Mouse (Mus musculus) gastrocnemius, adult 2 months (tissue): ENCODE measurements around the gene Abca8b. TPM values are rescaled to one million over a fixed set of nuclear protein-coding genes. Genes with fewer than 3 reads are reported as not detected.
"Not testable (repeated sequence)": the region's sequence is repeated elsewhere in the genome, so short reads cannot be mapped to it uniquely, and the experiment has no call there.

Source experiments
- DNase-seq: peaks from one replicate; pipeline ENCODE4 v3.0.0; 2022
- H3K27ac ChIP-seq: fragments of 200-600 bp; 2 replicates; pipeline ENCODE4 v1.8.1; 2022; ENCODE audit warnings: mild to moderate bottlenecking
- H3K4me3 ChIP-seq: fragments of 200-600 bp; 2 replicates; pipeline ENCODE4 v1.8.1; 2022; ENCODE audit warnings: mild to moderate bottlenecking, moderate library complexity
- CTCF ChIP-seq: fragments of 200-600 bp; IDR thresholded peaks from 2 replicates; pipeline ENCODE4 v1.8.1; 2022; ENCODE audit warnings: antibody characterized with exemption, mild to moderate bottlenecking, moderate library complexity
- intact Hi-C: fragments of 180-260 bp; cut with DNase I; formaldehyde crosslinking; loops from one replicate; pipeline ENCODE4 v1.15.1; 2025
- total RNA-seq, 2 experiments: library from RNA; stranded (reverse); gene quantifications; 2 replicates each; pipeline ENCODE4 v1.2.3; 2021

Gene Abca8b
- total RNA-seq, 2 experiments from 2014 or later, result 12.9 to 17.7 TPM

- no peak for DNase-seq
- TF ChIP-seq CTCF, result no peak
- H3K4me3 ChIP-seq, result no peak overlapping the region
- intact Hi-C loops, result no loop called here
- no peak overlapping the region for H3K27ac ChIP-seq
These were observed 33.9 kb downstream of the Abca8b start for GRCm38 (mm10) chr11:109961495-109962492.

- Histone ChIP-seq H3K4me3 (no peak overlapping the region), H3K27ac (no peak overlapping the region)
- intact Hi-C loops, result loop anchor here (10.0 kb wide), 1 partner anchor 310 kb away; no protein-coding TSS in a partner anchor
- no peak for DNase-seq
- peak; percentile 47 for TF ChIP-seq CTCF
These were observed 40.5 kb downstream of the Abca8b start for GRCm38 (mm10) chr11:109955185-109955584.

GRCm38 (mm10) chr11:109936915-109937314 lies 58.7 kb downstream of the Abca8b start:
- Histone ChIP-seq H3K4me3 (no peak overlapping the region), H3K27ac (no peak overlapping the region)
- TF ChIP-seq CTCF, result no peak
- no peak for DNase-seq
- intact Hi-C loops, result no loop called here

- H3K4me3 ChIP-seq, intact Hi-C loops, H3K27ac ChIP-seq, DNase-seq: not testable (repeated sequence)
These were observed 62.4 kb downstream of the Abca8b start for GRCm38 (mm10) chr11:109933207-109933606.

- no peak overlapping the region for H3K4me3 ChIP-seq
- no peak overlapping the region for H3K27ac ChIP-seq
- intact Hi-C loops, result no loop called here
- DNase-seq, result no peak
- no peak for TF ChIP-seq CTCF
These were observed 67.2 kb downstream of the Abca8b start for GRCm38 (mm10) chr11:109928489-109928888.

GRCm38 (mm10) chr11:109926718-109927680 lies 68.6 kb downstream of the Abca8b start:
- DNase-seq, result peak; percentile 21
- intact Hi-C loops, result no loop called here

GRCm38 (mm10) chr11:109922236-109922635 lies 73.4 kb downstream of the Abca8b start:
- peak overlapping the region; percentile 28; the same call in 1 of the 2 replicates for H3K27ac ChIP-seq
- TF ChIP-seq CTCF, result no peak
- intact Hi-C loops, result no loop called here
- no peak for DNase-seq
- no peak overlapping the region for H3K4me3 ChIP-seq

More at GRCm38 (mm10) chr11:109926718-109927680, 68.6 kb downstream of the Abca8b start:
- Histone ChIP-seq H3K27ac (peak overlapping the region; percentile 63), H3K4me3 (no peak overlapping the region)
- TF ChIP-seq CTCF, result no peak

GRCm38 (mm10) chr11:109919480-109919879 lies 76.2 kb downstream of the Abca8b start:
- H3K4me3 ChIP-seq, result no peak overlapping the region
- intact Hi-C loops, result no loop called here
- DNase-seq, result no peak
- H3K27ac ChIP-seq, result 0 out of 2 replicates have a peak overlapping the region, but pooled peaks have one; percentile 20
- TF ChIP-seq CTCF, result no peak

GRCm38 (mm10) chr11:109916654-109917053 lies 79.0 kb downstream of the Abca8b start:
- DNase-seq, result no peak
- Histone ChIP-seq H3K27ac (no peak overlapping the region), H3K4me3 (no peak overlapping the region)
- TF ChIP-seq CTCF, result no peak
- intact Hi-C loops, result no loop called here

GRCm38 (mm10) chr11:109913156-109913555 lies 82.5 kb downstream of the Abca8b start:
- intact Hi-C loops, DNase-seq: not testable (repeated sequence)

GRCm38 (mm10) chr11:109912118-109912517 lies 83.5 kb downstream of the Abca8b start:
- DNase-seq, H3K4me3 ChIP-seq, intact Hi-C loops, H3K27ac ChIP-seq: not testable (repeated sequence)

More at GRCm38 (mm10) chr11:109913156-109913555, 82.5 kb downstream of the Abca8b start:
- not testable (repeated sequence) for H3K27ac ChIP-seq, H3K4me3 ChIP-seq

GRCm38 (mm10) chr11:109909801-109910200 lies 85.8 kb downstream of the Abca8b start:
- intact Hi-C loops, result no loop called here
- DNase-seq, result no peak

More at GRCm38 (mm10) chr11:109909801-109910200, 85.8 kb downstream of the Abca8b start:
- no peak for TF ChIP-seq CTCF
- Histone ChIP-seq H3K27ac (peak overlapping the region; percentile 73), H3K4me3 (no peak overlapping the region)
